Mouse (Mus musculus) adipocyte (in vitro differentiated cells): ENCODE results near the gene Ghrl.
"Not testable (repeated sequence)": the region's sequence is repeated elsewhere in the genome, so short reads cannot be mapped to it uniquely, and the experiment has no call there.

Experiments used
- DNase-seq: peaks from one replicate; pipeline ENCODE4 v3.0.0-alpha.2; 2016; ENCODE audit warnings: low spot score

The Ghrl gene

DNA sequence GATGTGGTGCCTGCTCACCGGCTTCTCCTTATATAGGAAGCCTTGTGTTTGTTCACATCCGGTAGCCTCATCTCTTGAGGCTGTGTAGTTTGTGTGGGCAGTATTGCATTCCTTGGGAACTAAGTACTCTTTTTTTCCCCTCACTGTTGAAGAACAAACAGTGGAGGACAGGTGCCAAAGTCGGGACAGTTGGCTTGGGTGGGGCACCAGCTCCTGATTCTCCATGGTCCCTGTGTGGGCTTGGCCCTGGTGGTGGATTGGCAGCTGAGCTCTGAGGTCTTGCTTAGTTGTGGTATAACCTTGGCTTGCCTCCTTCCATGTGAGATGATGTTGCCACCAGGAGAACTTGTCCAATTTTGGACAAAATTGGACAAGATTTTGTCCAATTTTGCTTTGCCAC is at the start of gene Ghrl:
Gene Ghrl, minus strand, starts transcription at position 3 of the 400 bp plus-strand sequence.
- DNase-seq: no peak

DNA sequence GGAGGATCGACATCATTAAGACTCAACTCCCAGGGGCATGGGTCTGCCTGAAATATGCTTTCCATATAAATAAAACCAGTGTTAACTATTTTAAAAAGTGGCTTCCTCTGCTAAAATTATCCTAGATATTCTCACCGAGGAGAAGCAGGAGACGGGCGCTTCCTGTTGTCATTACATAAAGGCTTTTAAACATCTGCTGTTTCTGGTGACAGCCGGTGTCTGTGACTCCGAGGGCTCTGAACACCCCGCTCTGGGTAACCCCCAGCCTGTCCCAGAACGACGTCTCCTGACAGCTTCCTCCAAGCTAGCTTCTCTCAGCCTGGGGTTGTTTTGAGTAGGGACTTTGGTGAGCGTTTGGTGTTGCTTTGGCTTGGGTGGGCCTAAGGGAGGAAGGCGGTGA is 49.1 kb upstream of the Ghrl start:
- no peak for DNase-seq

DNA sequence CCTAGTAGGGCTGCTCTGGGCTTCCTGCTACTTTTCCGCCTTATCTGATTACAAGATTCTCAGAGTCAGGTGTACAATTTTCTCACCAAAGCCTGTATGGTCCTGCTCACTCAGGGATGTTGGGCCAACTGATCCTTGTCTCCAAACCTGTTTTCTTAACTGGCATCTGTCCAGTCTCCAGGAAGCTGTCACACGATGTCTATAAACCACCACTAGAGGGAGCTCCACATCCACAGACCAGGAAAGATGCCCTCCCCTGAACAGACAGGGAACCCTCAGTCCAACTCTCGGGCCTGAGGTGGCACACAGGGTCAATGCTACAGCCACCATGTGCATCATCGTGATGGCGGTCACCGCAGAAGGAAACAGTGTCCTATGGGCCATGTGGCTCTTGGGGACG is 42.0 kb upstream of the Ghrl start:
- peak; percentile 89 for DNase-seq

DNA sequence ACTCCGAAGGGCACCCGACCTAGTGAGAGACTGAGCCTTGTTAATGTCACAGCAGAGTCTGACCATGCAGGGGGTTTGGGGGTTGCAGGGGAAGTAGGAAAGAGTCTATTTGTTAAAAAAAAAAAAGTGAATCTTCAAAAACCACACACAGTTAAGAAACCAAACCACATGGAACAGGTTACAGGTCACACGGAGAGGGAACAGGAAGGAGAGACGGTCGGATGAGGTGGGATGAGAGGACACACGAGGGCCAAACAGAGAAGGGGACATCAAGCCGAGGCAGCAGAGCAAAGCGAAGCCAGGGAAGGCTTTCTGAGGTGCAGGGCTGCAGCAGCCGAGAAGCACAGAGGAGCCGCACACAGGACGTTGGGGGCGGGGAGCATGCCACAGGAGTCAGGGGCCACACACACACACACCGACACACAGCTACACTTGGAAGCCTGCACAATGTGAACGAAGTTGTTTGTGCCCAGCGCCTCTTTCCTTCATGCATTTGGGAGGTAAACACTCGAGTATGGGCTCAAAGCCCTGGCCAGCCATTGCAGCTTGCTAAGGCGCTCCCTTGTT is 29.5 kb upstream of the Ghrl start:
- DNase-seq: no peak

DNA sequence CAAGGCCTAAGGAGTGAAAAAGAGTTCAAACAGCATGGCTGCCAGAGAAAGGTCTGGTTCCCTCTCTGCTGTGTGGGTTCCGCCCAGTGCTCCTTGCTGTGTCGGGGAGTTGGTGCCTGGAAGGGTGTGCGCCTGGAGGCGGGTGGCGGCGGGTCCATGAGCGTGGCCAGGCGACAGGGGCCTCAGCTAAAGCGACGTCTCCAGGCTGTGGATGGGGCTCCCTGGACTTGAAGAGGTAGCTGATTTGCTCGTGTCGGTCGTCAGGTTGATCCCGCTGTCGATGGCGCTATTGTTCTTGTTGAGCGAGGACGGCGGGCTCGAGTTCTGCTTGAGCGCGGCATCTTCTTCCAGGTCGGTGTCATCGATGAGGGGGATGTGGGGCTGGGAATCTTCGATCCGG is 28.7 kb upstream of the Ghrl start:
- DNase-seq: no peak

DNA sequence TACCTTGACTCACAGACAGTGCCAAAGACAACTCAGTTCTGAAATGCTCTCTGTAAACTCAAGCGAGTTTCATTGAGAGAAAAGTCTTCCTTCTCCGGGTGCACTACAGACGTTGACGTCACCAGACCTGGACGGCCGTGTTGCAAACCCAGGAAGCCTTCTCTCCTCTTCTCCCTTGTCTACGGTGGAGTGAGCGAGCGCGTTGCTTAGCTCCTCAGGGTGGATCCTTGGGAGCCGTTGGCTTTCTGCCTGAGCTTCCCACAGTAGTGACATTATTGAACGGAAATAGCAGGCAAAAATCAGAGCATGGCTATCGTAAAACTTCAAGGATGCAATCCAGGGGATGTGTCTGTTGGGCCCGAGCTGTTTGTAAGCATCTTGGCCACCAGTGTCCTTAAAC is 27.6 kb upstream of the Ghrl start:
- no peak for DNase-seq

DNA sequence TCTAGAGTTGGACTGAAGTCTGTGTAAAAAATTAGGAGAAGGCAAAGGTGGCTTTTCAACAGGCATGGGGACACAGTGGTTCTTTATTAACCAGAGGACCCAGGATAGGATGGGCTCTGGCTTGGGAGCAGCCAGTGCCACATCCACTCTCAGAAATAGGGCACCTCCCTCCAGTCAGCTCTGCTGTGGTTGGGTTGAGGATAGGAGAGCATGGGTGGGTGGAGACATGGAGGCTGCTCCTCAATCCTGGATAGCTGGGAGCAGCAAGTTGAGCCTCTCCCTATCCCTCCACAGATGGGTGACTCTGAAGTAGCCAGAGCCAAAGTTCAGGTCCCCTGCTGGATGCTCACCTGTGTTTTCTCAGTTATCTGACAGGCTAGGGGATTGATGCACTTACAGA is 25.4 kb upstream of the Ghrl start:
- DNase-seq: no peak

DNA sequence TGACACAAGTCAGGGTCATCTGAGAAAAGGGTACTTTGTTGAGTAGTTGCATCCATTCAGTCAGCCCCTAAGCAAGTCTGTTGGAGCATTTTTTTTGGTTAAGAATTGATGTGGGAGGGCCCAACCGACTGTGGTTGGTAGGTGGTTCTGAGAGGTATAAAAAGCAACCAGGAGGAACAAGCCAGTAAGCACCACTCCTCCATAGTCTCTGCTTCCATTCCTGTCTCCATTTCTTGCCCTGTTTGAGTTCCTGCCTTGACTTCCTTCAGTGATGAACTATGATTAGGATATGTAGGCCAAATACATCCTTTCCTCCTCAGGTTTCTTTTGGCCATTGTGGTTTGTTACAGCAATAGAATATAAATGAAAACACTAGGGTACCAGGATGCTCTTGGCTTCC is 23.4 kb upstream of the Ghrl start:
- DNase-seq: no peak

DNA sequence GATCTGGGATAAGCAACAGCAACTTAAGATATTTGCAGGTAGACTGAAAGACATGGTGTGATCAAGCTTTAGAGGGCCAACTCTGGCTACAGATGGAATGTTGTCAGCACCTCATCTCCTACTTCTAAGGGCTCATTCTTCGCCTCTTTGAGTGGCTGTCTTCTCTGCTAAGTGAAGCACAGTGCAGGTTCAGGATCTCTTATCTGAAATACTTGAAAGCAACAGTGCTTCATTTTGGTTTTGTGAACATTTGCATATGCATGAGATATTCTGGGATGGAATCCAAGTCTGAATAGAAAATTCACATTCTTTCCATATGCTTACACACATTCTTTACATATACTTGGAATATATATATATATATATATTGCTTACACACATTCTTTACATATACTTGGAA is 22.6 kb upstream of the Ghrl start:
- DNase-seq: no peak

DNA sequence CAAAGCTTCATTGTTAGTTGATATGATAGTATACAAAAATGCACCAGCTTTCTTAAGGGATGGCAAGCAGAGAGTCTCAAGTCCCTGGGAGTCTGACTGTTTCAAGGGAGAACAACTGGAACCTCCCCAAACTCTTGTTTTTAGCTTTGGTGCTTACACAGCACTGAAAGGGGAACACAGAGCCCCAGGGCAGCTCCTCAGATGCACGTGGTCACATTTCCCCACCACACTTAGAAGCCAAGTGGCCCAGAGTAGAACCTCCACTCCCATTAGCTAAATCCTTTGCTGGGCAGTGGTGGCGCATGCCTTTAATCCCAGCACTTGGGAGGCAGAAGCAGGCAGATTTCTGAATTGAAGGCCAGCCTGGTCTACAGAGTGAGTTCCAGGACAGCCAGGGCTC is 21.7 kb upstream of the Ghrl start:
- no peak for DNase-seq

DNA sequence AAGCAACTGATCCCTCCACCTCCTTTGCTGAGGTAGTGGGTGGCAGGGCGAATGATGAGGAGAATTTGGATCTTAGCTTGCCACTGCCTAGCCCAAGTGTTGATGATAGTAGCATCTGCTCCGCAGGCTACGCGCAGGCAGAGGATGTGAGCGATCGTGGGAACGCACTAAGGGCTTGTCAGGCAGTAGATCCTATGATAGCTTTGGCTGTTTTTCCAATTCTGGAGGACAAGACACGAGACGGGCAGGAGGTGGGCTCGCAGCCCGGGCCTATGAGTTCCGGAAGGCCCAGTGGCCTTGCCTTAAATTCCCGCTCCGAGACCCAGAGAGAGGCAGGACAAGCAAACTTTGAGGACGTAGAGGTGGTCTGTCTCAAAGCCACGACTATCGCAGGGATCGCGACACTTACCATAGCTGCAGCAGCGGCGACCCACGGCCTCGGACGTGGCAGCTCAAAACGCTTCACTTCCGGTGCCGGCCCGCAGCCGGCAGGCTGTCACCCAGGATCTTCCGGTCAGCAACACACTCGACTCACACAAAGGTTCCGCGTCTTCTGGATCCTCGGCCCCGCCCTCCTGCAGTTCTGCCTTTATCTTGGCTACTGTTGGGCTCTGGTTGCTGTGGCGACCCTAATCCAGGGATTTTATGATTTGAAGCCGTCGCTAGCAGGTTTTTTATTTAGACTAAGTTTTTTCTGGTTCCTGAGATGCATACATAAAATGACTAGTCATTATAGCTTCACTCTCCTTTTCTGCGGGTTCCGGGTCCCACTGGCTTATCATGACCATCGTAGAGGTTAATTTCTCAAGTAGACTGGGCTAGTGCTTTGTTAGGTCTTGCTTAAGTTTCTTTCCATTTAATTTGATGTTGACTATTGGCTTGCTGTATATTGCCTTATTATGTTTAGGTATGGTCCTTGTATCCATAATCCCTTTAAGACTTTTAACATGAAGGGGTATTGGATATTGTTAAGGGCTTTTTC is 20.8 kb upstream of the Ghrl start, which contains the start of gene Sec13:
Gene Sec13, minus strand, starts transcription at position 508 of the 982 bp plus-strand sequence.
- DNase-seq: peak; percentile 90

DNA sequence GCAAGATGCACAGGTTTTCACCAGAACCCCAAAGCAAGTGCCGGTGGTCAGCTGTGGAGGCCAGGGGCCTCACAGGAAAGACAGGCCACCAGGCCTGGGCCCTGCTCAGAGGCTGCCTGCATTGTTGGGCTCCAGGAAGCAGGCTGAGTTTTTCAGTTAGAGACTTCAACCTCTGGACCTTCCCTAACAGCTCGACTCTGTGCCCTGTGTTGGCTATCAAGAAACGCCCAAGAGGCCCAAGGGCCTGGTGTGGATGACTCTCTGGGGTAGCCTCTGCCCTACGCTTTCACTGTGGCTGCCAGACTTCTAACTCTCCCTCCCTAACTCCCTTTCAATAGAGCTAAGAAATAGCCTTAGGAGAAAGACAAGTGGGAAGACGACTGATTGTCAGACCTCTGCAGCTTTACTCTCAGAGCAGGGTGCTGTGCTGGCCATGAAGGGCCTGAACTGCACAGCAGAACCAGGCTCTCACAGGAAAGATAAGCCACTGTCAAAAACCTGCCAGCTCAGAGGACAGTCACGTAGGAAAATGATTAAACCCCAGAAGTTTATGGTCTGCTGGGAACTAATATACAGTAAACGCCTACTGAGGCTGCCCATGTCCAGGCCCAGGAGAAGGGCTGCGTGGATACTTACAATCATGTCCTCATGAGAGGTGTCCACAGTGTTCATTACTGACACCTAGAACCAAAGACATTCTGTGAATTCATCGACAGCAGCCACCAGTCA is 17.8 kb upstream of the Ghrl start:
- no peak for DNase-seq

DNA sequence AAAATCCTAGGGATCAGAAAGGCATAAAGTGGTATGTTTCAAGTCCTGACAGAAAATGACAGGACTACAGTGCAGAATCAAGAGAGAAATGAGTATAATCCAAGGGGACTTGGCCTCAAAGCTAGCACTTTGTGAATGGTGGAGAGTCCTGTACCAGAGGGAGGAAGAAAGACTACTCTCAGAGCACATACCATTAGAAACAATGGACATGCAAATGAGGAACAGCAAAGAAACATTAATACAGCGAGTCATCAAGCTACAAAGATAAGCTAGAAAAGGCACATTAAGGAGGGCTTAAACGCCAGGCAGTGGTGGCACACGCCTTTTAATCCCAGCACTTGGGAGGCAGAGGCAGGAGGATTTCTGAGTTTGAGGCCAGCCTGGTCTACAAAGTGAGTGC is 11.6 kb upstream of the Ghrl start:
- no peak for DNase-seq

DNA sequence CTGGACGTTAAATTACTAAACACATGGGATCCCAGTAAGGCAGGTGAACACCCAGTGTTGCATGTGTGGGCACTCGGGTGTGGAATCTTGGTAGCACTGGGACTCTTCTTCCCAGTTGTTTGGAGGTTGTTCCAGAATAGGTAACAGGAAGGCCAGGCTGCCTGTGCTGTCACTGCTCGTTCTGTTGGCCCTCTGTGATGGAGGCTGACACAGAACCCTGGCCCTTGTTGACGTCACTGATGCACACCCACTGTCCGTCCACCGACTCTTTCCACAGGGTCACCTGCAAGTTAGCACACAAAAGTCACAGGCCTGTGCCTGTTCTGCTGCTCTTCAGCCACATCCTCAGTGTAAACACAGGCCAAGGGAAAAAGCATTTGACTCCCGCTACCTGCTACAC is 8.5 kb upstream of the Ghrl start:
- DNase-seq: no peak

DNA sequence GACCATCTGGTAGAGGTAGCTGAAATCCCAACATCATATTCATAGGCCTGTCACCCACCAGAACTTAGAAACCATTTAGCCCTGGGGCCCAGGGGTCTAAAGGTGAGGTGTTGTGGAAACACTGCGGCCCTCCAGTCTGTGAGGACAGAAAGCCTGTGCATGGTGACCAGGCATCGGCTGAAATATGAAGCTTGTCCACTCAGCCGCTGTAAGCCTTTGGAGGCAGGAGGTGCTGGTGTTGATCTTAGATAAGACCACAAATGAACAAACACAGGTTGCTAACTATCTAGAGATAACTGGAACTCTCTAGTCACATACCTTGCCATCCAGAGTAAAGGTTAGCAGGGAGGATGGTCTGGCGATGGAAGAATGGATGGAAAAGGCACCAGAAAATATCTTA is 1.4 kb upstream of the Ghrl start:
- no peak for DNase-seq

DNA sequence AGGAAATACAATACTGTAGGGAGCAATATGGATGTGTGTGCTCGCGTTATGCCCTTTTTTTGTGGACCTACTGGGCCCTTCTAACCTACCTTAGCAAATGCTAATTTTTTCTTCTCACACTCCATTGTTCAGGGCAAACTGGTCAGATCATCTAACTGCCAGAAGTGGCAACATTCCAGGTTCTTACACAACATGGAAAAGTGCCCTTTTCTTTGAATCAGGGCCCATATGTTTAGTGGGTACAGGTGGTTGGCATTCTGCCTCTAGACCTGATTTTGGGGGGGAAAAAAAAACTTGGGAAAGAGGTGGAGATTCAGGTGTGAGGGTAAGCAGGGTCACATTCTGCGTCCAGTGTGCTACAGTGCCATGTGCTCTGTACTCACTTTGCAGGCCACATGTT is 2.1 kb downstream of the Ghrl start:
- DNase-seq: peak; percentile 60

DNA sequence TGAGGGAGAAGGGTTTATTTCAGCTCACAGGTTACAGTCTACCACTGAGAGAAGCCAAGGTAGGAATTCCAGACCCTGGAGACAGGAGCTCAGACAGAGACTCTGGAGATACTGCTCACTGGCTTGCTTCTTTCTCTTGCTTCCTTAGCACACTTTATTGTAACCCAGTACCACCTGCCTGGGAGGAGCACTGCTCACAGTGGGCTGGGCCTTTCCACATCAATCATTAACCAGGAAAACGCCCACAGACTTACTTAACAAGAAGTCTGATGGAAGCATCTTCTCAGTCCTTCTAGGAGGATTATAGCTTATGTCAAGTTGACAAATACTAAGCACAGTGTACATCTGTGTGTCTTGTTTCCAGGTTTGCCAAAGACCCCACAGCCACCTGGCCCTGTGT is 4.9 kb downstream of the Ghrl start:
- no peak for DNase-seq

DNA sequence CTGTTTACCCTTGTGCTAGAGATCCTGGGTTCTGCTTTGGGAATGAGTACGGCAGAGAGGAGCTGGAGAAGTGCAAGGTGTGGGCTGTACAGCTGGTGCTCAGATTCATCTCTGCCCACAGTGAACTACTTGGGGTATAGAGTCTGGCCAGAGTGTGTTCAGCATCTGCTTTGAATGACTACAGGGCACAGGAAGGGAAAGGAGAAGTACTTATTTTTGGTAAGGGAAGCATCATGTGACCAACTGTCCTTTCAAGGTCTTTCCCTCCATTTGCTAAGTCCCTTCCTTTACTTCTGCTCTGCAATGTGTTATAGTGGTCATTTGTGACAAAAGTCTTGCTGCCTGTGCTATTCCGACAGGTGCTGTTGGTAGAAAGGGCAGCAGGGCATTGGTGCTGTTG is 5.4 kb downstream of the Ghrl start:
- no peak for DNase-seq

DNA sequence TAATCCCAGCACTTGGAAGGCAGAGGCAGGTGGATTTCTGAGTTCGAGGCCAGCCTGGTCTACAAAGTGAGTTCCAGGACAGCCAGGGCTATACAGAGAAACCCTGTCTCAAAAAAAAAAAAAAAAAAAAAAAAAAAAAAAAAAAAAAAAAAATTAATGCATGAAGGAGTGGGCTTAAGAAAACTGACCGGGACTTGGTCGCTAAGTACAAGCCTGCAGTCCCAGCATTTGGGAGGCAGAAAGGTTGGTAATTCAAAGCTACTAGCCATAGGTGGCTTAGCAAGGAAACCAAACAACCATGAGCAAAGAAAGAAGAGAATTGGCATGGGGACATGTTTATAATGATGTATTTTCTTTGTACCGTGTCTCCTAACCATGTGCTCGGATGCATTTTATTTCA is 6.3 kb downstream of the Ghrl start:
- DNase-seq: not testable (repeated sequence)

DNA sequence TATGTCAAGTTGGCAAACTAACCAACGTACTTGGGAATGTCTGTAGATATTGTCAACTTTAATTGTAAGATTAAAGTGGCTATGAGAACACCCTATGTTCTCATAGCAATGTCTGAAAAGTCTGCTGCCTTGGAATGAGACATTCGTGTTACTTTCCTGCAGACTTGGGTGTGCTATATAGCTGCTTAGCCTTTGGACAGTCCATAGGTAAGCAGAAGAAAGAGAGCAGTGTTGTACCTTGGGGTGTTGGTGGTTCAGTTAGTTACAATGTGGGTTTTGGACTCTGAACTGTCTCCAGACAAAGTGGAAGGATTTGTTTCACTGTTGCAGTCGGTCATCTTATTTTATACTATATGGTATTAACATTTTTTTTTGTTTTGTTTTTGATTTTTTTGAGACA is 7.0 kb downstream of the Ghrl start:
- no peak for DNase-seq

DNA sequence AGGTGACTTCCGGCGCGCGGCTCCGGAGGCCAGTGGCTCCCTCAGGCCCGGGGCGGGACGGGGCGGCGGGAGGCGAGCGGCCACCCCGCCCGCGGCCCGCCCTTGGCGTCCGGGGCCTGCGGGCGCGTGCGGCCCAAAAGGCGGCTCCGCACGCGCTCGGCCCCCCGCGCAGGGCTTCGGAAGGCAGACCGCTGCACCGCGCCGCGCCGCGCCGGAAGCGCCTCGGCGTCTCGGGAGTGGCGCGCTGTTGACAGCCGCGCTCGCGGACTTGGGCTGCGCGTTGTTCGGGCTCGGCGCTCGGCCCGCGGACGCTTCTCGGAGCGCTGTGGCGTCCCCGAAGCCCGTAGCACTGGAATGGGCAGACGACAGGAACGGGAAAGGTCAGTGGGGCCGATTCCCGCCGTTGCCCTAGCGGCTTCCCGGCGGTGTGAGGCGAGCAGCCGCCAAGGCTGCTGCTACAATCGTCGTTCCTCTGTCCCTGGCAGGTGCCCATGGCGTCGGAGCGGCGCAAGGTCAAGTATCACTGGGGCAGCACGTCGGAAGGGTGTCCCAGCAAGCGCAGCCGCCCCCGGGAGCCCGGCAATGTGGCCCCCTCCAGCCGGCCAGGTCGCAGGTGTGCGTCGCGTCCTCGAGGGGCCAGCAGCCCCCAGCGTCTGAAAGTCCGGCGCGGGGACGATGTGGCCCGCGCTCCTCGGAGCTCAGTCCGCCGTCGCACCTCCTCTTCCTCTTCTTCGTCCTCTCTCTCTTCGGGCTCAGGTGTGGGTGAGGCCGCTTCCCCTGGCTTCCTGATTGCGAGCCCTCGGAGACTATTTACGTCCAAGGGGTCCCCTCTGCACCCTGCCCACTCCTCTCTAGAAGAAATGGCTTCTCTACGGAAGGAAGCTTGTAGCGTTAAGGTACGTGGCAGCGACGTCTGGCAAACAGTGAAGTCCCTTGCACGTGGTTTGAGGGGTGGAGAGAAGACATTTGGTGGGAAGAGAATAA is 22.2 kb downstream of the Ghrl start:
- peak; percentile 48 for DNase-seq
